Mouse (Mus musculus): ENCODE measurements at regions not wholly inside any gene's neighbourhood (a gene's known extent, or its start where the extent isn't known, plus 50 kb on each side); places are given as distances from the start of the nearest gene placed in this dataset.

GRCm38 (mm10) chr12:99643016-99643415 lies 79.6 kb upstream of the Foxn3 start:
- H3K4me1 ChIP-seq, result peaks cover 22% of the 10 kb centered on the region
- no peak overlapping the region for H3K27ac ChIP-seq (replicated peaks)
- no peaks in the 10 kb centered on the region for H3K27me3 ChIP-seq
- no peak overlapping the region for H3K4me2 ChIP-seq (replicated peaks)
- no peaks in the 10 kb centered on the region for H3K36me3 ChIP-seq
- no peak overlapping the region for H3K4me3 ChIP-seq
- H3K9ac ChIP-seq (replicated peaks), result no peak overlapping the region
- 97% methylated on average over 16 of the region's 16 CpGs for WGBS
- no peaks in the 10 kb centered on the region; the same call in 1 of the 2 replicates for H3K9me3 ChIP-seq
- ATAC-seq (replicated peaks), result no peak

- Histone ChIP-seq H3K36me3 (no peaks in the 10 kb centered on the region), H3K9ac (replicated peaks) (no peak overlapping the region), H3K4me3 (no peak overlapping the region), H3K4me1 (peaks cover 22% of the 10 kb centered on the region), H3K9me3 (no peaks in the 10 kb centered on the region; the same call in 1 of the 2 replicates), H3K27ac (replicated peaks) (no peak overlapping the region), H3K27me3 (no peaks in the 10 kb centered on the region), H3K4me2 (replicated peaks) (no peak overlapping the region)
- 87% methylated on average over 7 of the region's 7 CpGs for WGBS
- no peak for ATAC-seq (replicated peaks)
Measured at GRCm38 (mm10) chr12:99642131-99642895, 78.9 kb upstream of the Foxn3 start.

- ATAC-seq (replicated peaks), result no peak
- Histone ChIP-seq H3K4me3 (peak overlapping the region; percentile 17), H3K4me1 (peaks cover 22% of the 10 kb centered on the region), H3K9ac (replicated peaks) (peak overlapping the region; percentile 27; the same call in 1 of the 2 replicates), H3K4me2 (replicated peaks) (peak overlapping the region; percentile 48), H3K27ac (replicated peaks) (0 out of 2 replicates have a peak overlapping the region, but pooled peaks have one; percentile 37), H3K27me3 (no peaks in the 10 kb centered on the region), H3K36me3 (no peaks in the 10 kb centered on the region), H3K9me3 (no peaks in the 10 kb centered on the region; the same call in 1 of the 2 replicates)
- WGBS, result 32% methylated on average over 7 of the region's 9 CpGs
Measured at GRCm38 (mm10) chr12:99641278-99641677, 77.9 kb upstream of the Foxn3 start.

GRCm38 (mm10) chr12:99640214-99641151 lies 77.1 kb upstream of the Foxn3 start:
- H3K9me3 ChIP-seq, result no peaks in the 10 kb centered on the region; the same call in 1 of the 2 replicates
- peak overlapping the region; percentile 48 for H3K4me2 ChIP-seq (replicated peaks)
- no peaks in the 10 kb centered on the region for H3K27me3 ChIP-seq
- no peaks in the 10 kb centered on the region for H3K36me3 ChIP-seq
- under 1% methylated on average over 18 of the region's 18 CpGs for WGBS
- peak overlapping the region; percentile 27; the same call in 1 of the 2 replicates for H3K9ac ChIP-seq (replicated peaks)
- peak; percentile 73 for ATAC-seq (replicated peaks)
- peak overlapping the region; percentile 17 for H3K4me3 ChIP-seq
- peaks cover 22% of the 10 kb centered on the region for H3K4me1 ChIP-seq
- peak overlapping the region; percentile 66 for H3K27ac ChIP-seq (replicated peaks)

- Histone ChIP-seq H3K4me2 (replicated peaks) (peak overlapping the region; percentile 48), H3K4me3 (no peak overlapping the region), H3K9me3 (no peaks in the 10 kb centered on the region), H3K36me3 (no peaks in the 10 kb centered on the region), H3K9ac (replicated peaks) (no peak overlapping the region), H3K27me3 (no peaks in the 10 kb centered on the region), H3K27ac (replicated peaks) (peak overlapping the region; percentile 66), H3K4me1 (peaks cover 22% of the 10 kb centered on the region)
- ATAC-seq (replicated peaks), result peak; percentile 58; the same call in 1 of the 2 replicates
- 9% methylated on average over 8 of the region's 8 CpGs for WGBS
Measured at GRCm38 (mm10) chr12:99639847-99640213, 76.4 kb upstream of the Foxn3 start.

GRCm38 (mm10) chr12:99639118-99639517 lies 75.7 kb upstream of the Foxn3 start:
- Histone ChIP-seq H3K9me3 (no peaks in the 10 kb centered on the region), H3K4me3 (no peak overlapping the region), H3K36me3 (no peaks in the 10 kb centered on the region), H3K4me1 (peaks cover 22% of the 10 kb centered on the region), H3K27me3 (no peaks in the 10 kb centered on the region), H3K9ac (replicated peaks) (no peak overlapping the region), H3K27ac (replicated peaks) (no peak overlapping the region), H3K4me2 (replicated peaks) (no peak overlapping the region)
- WGBS, result 88% methylated on average over 3 of the region's 3 CpGs
- no peak for ATAC-seq (replicated peaks)

- Histone ChIP-seq H3K4me3 (no peak overlapping the region), H3K27ac (replicated peaks) (no peak overlapping the region), H3K4me2 (replicated peaks) (no peak overlapping the region), H3K4me1 (peaks cover 22% of the 10 kb centered on the region), H3K27me3 (no peaks in the 10 kb centered on the region), H3K9ac (replicated peaks) (no peak overlapping the region), H3K9me3 (no peaks in the 10 kb centered on the region), H3K36me3 (no peaks in the 10 kb centered on the region)
- no peak for ATAC-seq (replicated peaks)
- 87% methylated on average over 5 of the region's 5 CpGs for WGBS
Measured at GRCm38 (mm10) chr12:99637986-99638385, 74.6 kb upstream of the Foxn3 start.

- 89% methylated on average over 3 of the region's 3 CpGs for WGBS
Measured at GRCm38 (mm10) chr12:99636234-99636633, 72.9 kb upstream of the Foxn3 start.

GRCm38 (mm10) chr12:99635361-99635760 lies 72.0 kb upstream of the Foxn3 start:
- no peak for ATAC-seq (replicated peaks)
- no peak overlapping the region for H3K4me2 ChIP-seq (replicated peaks)
- no peak overlapping the region for H3K9ac ChIP-seq (replicated peaks)
- no peaks in the 10 kb centered on the region for H3K9me3 ChIP-seq
- no peaks in the 10 kb centered on the region for H3K36me3 ChIP-seq
- WGBS, result 81% methylated on average over 4 of the region's 4 CpGs
- H3K4me3 ChIP-seq, result no peak overlapping the region
- H3K27me3 ChIP-seq, result no peaks in the 10 kb centered on the region
- H3K4me1 ChIP-seq, result peaks cover 10% of the 10 kb centered on the region
- H3K27ac ChIP-seq (replicated peaks), result no peak overlapping the region

More at GRCm38 (mm10) chr12:99636234-99636633, 72.9 kb upstream of the Foxn3 start:
- no peak overlapping the region for H3K4me2 ChIP-seq (replicated peaks)
- peaks cover 18% of the 10 kb centered on the region for H3K4me1 ChIP-seq
- H3K9me3 ChIP-seq, result no peaks in the 10 kb centered on the region
- H3K9ac ChIP-seq (replicated peaks), result no peak overlapping the region
- H3K36me3 ChIP-seq, result no peaks in the 10 kb centered on the region
- H3K4me3 ChIP-seq, result no peak overlapping the region
- ATAC-seq (replicated peaks), result no peak
- H3K27ac ChIP-seq (replicated peaks), result no peak overlapping the region
- H3K27me3 ChIP-seq, result no peaks in the 10 kb centered on the region

GRCm38 (mm10) chr12:99634726-99635125 lies 71.3 kb upstream of the Foxn3 start:
- Histone ChIP-seq H3K4me1 (peaks cover 3% of the 10 kb centered on the region), H3K4me3 (no peak overlapping the region), H3K27me3 (no peaks in the 10 kb centered on the region), H3K4me2 (replicated peaks) (no peak overlapping the region), H3K9me3 (no peaks in the 10 kb centered on the region), H3K36me3 (no peaks in the 10 kb centered on the region), H3K27ac (replicated peaks) (no peak overlapping the region), H3K9ac (replicated peaks) (no peak overlapping the region)
- WGBS, result 93% methylated on average over 4 of the region's 4 CpGs
- no peak for ATAC-seq (replicated peaks)

- Histone ChIP-seq H3K36me3 (no peaks in the 10 kb centered on the region), H3K27ac (replicated peaks) (no peak overlapping the region), H3K9ac (replicated peaks) (no peak overlapping the region), H3K9me3 (no peaks in the 10 kb centered on the region), H3K4me1 (no peaks in the 10 kb centered on the region), H3K27me3 (no peaks in the 10 kb centered on the region), H3K4me3 (no peak overlapping the region), H3K4me2 (replicated peaks) (no peak overlapping the region)
- no peak for ATAC-seq (replicated peaks)
- whole genome bisulfite sequencing, result 90% methylated on average over 10 of the region's 10 CpGs
Measured at GRCm38 (mm10) chr12:99633678-99634077, 70.3 kb upstream of the Foxn3 start.

- no peak overlapping the region for H3K27ac ChIP-seq (replicated peaks)
- WGBS, result 93% methylated on average over 6 of the region's 6 CpGs
- H3K4me3 ChIP-seq, result no peak overlapping the region
- H3K4me2 ChIP-seq (replicated peaks), result no peak overlapping the region
- H3K9me3 ChIP-seq, result no peaks in the 10 kb centered on the region
- ATAC-seq (replicated peaks), result no peak
- H3K4me1 ChIP-seq, result peaks cover 6% of the 10 kb centered on the region
- no peak overlapping the region for H3K9ac ChIP-seq (replicated peaks)
- H3K27me3 ChIP-seq, result no peaks in the 10 kb centered on the region
- no peaks in the 10 kb centered on the region for H3K36me3 ChIP-seq
Measured at GRCm38 (mm10) chr12:99632988-99633387, 69.6 kb upstream of the Foxn3 start.
